Mouse (Mus musculus) cerebellum, adult 2 months (tissue): Measurements from ENCODE around the gene Parp8.

ENCODE experiments used
- CTCF ChIP-seq: fragments of 200-500 bp; IDR thresholded peaks from 2 replicates; pipeline ENCODE4 v1.5.1; 2011; ENCODE audit warnings: low read depth, mild to moderate bottlenecking, control low read depth, low read length, moderate library complexity, borderline replicate concordance; ENCODE audit not compliant: insufficient read depth
- POLR2A ChIP-seq: fragments of 200-500 bp; IDR thresholded peaks from 2 replicates; pipeline ENCODE4 v1.6.1; 2011; ENCODE audit warnings: low read length, control low read depth, borderline replicate concordance; ENCODE audit not compliant: insufficient read depth

- no peak for TF ChIP-seq POLR2A
- no peak for TF ChIP-seq CTCF
Observed at GRCm38 (mm10) chr13:117035121-117035520, 9.8 kb upstream of the Parp8 start.
